Mouse (Mus musculus): ENCODE data around the gene Nell2. TPM values are rescaled to one million over a fixed set of nuclear protein-coding genes. Genes with fewer than 3 reads are reported as not detected.

Gene Nell2
- polyA plus RNA-seq, 1 experiment from 2014 or later = 21.0 TPM

DNA sequence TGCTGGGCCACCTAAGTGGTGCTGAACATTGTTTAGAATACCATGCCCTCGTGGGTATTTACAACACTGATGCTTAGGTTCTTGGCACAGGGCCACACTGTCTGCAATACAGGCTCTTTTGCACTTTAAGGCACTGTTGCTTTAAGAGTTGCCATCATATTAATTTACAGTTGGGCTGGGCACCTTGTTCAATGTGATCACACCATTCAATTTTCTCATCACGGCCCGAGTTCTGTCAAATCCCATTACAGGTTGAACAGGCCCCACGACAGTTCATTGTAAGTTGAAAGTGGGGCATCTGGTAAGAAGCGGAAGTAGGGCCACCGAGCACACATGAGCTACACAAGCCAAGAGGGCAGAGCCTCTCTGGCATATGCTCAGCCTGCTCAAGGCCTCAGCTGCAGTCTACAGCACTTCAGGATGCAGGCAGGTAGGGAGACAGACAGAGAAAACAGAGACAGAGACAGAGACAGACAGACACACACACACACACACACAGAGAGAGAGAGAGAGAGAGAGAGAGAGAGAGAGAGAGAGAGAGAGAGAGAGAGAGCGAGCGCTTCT is 421.0 kb downstream of the Nell2 start:
- Histone ChIP-seq H3K36me3 (ENCODE audit: control insufficient read depth, insufficient read depth, low read length) (no peaks in the 10 kb centered on the region), H3K4me1 (replicated peaks; ENCODE audit: control insufficient read depth, insufficient read depth, low read length) (no peaks in the 10 kb centered on the region), H3K4me3 (ENCODE audit: low read depth, low read length) (no peak overlapping the region), H3K9ac (ENCODE audit: low read length) (no peak overlapping the region), H3K27me3 (replicated peaks; ENCODE audit: control insufficient read depth, insufficient read depth, low read length) (no peaks in the 10 kb centered on the region), H3K9me3 (ENCODE audit: control insufficient read depth, low read length) (no peaks in the 10 kb centered on the region), H3K4me2 (ENCODE audit: low read length) (no peak overlapping the region), H3K27ac (ENCODE audit: low read depth) (no peak overlapping the region)
- 67% methylated on average over 8 of the region's 8 CpGs for WGBS
- DNase-seq (ENCODE audit: low spot score) (no peak), ATAC-seq (replicated peaks; ENCODE audit: low FRiP score, low TSS enrichment, low read depth) (no peak)

DNA sequence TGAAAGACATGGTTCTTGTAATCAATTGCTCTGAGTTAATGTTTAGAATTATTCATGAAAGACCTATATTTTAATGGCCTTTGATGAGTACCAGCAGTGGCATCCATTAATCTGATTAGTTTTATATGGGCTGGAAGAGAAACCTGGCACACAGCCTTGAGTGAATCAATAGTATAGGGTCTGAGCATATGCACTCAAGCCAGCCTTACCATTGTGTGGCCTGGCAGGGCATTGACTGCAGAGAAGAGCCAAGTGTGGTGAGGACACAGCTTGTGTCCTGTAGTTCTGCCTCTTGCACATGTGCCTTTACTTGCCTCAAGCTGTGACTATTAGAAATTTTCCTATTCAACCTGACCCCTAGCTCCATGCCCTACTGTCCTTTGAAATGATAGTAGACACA is 426.8 kb downstream of the Nell2 start:
- Histone ChIP-seq H3K9ac (ENCODE audit: low read length) (no peak overlapping the region), H3K27ac (ENCODE audit: low read depth) (no peak overlapping the region)
- no peak for ATAC-seq (replicated peaks; ENCODE audit: low FRiP score, low TSS enrichment, low read depth)

DNA sequence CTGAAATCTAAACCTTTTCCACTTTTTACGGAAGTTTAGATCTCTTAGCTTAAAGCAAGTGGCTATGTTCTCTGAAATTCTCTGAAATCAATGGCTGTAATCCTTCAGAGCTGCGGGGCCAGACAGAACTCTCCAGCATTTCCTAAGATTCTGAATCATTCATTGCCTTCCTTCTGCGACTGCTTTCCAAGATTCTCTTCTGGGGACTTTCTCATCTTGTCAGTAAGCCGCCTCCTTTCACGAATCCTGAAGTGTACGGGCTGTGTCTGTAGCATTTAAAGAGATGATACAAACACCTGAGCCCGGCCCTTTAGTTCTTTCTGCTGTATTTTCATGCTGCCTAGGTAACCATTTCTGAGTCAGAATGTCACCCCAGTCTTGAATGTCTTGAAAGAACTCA is 428.2 kb downstream of the Nell2 start:
- Histone ChIP-seq H3K9ac (ENCODE audit: low read length) (no peak overlapping the region), H3K27ac (ENCODE audit: low read depth) (no peak overlapping the region), H3K36me3 (ENCODE audit: control insufficient read depth, insufficient read depth, low read length) (no peaks in the 10 kb centered on the region), H3K4me1 (replicated peaks; ENCODE audit: control insufficient read depth, insufficient read depth, low read length) (no peaks in the 10 kb centered on the region), H3K27me3 (replicated peaks; ENCODE audit: control insufficient read depth, insufficient read depth, low read length) (no peaks in the 10 kb centered on the region), H3K4me2 (ENCODE audit: low read length) (no peak overlapping the region), H3K9me3 (ENCODE audit: control insufficient read depth, low read length) (no peaks in the 10 kb centered on the region), H3K4me3 (ENCODE audit: low read depth, low read length) (no peak overlapping the region)
- DNase-seq (ENCODE audit: low spot score) (no peak), ATAC-seq (replicated peaks; ENCODE audit: low FRiP score, low TSS enrichment, low read depth) (no peak)
- WGBS = 87% methylated on average over 7 of the region's 7 CpGs

More for the DNA sequence above, 426.8 kb downstream of the Nell2 start:
- Histone ChIP-seq H3K4me1 (replicated peaks; ENCODE audit: control insufficient read depth, insufficient read depth, low read length) (no peaks in the 10 kb centered on the region), H3K9me3 (ENCODE audit: control insufficient read depth, low read length) (no peaks in the 10 kb centered on the region), H3K36me3 (ENCODE audit: control insufficient read depth, insufficient read depth, low read length) (no peaks in the 10 kb centered on the region), H3K4me3 (ENCODE audit: low read depth, low read length) (no peak overlapping the region), H3K4me2 (ENCODE audit: low read length) (no peak overlapping the region), H3K27me3 (replicated peaks; ENCODE audit: control insufficient read depth, insufficient read depth, low read length) (no peaks in the 10 kb centered on the region)
- DNase-seq (ENCODE audit: low spot score) = no peak

DNA sequence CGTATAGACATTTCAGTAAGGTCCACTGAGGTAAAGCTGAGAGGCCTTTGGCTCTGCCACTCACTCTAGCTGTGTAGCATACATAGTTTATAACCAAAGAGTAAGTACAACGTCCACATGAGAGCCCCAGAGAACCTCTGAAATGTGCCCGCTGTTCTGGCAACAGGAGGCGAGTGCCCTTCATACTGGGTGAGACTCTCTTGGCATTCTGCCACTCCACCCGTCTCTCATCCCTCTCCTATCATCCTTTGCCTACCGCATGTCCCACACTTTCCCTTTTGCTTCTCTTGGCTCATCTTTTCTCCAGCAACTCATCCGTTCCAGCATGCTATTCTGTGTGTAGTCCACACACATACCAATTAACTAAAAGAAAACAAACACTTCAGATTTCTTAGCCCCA is 442.4 kb downstream of the Nell2 start:
- no peaks in the 10 kb centered on the region for H3K27me3 ChIP-seq (replicated peaks; ENCODE audit: control insufficient read depth, insufficient read depth, low read length)
- H3K9ac ChIP-seq (ENCODE audit: low read length) = no peak overlapping the region
- no peak overlapping the region for H3K27ac ChIP-seq (ENCODE audit: low read depth)
- WGBS = 78% methylated on average over 7 of the region's 7 CpGs
- ATAC-seq (replicated peaks; ENCODE audit: low FRiP score, low TSS enrichment, low read depth) (no peak), DNase-seq (ENCODE audit: low spot score) (no peak)
- no peaks in the 10 kb centered on the region for H3K36me3 ChIP-seq (ENCODE audit: control insufficient read depth, insufficient read depth, low read length)
- no peak overlapping the region for H3K4me2 ChIP-seq (ENCODE audit: low read length)
- H3K4me1 ChIP-seq (replicated peaks; ENCODE audit: control insufficient read depth, insufficient read depth, low read length) = no peaks in the 10 kb centered on the region
- no peak overlapping the region for H3K4me3 ChIP-seq (ENCODE audit: low read depth, low read length)
- no peaks in the 10 kb centered on the region for H3K9me3 ChIP-seq (ENCODE audit: control insufficient read depth, low read length)

DNA sequence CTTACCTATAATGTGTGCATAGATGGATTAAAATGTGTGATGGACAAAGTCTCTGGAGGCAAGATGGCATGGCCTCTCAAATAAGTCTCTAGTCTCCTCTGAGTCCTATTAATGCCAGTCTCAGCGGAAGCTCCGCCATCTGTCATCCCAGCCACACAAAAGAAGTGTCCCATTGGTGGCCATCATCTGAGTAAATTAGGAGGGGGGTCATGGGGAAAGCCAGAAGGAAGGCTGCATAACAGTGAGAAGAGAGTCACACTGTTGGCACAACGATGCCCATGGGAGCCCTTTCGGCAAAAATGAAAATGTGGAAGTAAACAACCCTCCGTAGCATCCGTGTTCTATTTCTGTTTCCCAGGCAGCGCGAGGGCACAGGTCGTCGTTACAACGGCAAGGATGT is 446.7 kb downstream of the Nell2 start:
- no peak for DNase-seq (ENCODE audit: low spot score)
- ATAC-seq (replicated peaks; ENCODE audit: low FRiP score, low TSS enrichment, low read depth) = no peak
- Histone ChIP-seq H3K27ac (ENCODE audit: low read depth) (no peak overlapping the region), H3K36me3 (ENCODE audit: control insufficient read depth, insufficient read depth, low read length) (no peaks in the 10 kb centered on the region), H3K9ac (ENCODE audit: low read length) (no peak overlapping the region), H3K27me3 (replicated peaks; ENCODE audit: control insufficient read depth, insufficient read depth, low read length) (no peaks in the 10 kb centered on the region), H3K4me3 (ENCODE audit: low read depth, low read length) (no peak overlapping the region), H3K9me3 (ENCODE audit: control insufficient read depth, low read length) (no peaks in the 10 kb centered on the region), H3K4me1 (replicated peaks; ENCODE audit: control insufficient read depth, insufficient read depth, low read length) (no peaks in the 10 kb centered on the region), H3K4me2 (ENCODE audit: low read length) (no peak overlapping the region)
- WGBS = 90% methylated on average over 11 of the region's 11 CpGs

DNA sequence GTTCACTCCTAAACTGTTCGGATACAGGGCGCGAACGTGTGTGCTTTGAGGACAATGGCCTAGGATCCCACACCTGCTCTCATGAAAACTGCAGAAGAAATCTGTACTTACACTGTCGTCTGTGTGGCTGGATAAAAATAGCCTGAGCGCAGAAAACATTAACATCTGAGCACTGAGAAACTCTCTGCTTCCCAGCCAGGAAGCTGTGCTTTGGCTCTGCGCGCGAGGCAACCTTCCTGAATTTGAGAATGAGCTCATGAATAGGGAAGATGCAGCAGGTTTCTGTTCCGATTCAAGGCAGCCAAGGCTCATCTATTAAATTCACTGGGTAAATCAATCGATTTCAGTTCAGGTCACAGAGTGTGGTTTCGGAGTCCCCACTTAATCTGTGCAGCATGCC is 453.0 kb downstream of the Nell2 start:
- Histone ChIP-seq H3K4me1 (replicated peaks; ENCODE audit: control insufficient read depth, insufficient read depth, low read length) (no peaks in the 10 kb centered on the region), H3K4me3 (ENCODE audit: low read depth, low read length) (no peak overlapping the region), H3K36me3 (ENCODE audit: control insufficient read depth, insufficient read depth, low read length) (no peaks in the 10 kb centered on the region), H3K9me3 (ENCODE audit: control insufficient read depth, low read length) (no peaks in the 10 kb centered on the region), H3K4me2 (ENCODE audit: low read length) (no peak overlapping the region), H3K9ac (ENCODE audit: low read length) (no peak overlapping the region), H3K27me3 (replicated peaks; ENCODE audit: control insufficient read depth, insufficient read depth, low read length) (no peaks in the 10 kb centered on the region), H3K27ac (ENCODE audit: low read depth) (no peak overlapping the region)
- WGBS = 86% methylated on average over 12 of the region's 12 CpGs
- no peak for ATAC-seq (replicated peaks; ENCODE audit: low FRiP score, low TSS enrichment, low read depth)
- no peak for DNase-seq (ENCODE audit: low spot score)

DNA sequence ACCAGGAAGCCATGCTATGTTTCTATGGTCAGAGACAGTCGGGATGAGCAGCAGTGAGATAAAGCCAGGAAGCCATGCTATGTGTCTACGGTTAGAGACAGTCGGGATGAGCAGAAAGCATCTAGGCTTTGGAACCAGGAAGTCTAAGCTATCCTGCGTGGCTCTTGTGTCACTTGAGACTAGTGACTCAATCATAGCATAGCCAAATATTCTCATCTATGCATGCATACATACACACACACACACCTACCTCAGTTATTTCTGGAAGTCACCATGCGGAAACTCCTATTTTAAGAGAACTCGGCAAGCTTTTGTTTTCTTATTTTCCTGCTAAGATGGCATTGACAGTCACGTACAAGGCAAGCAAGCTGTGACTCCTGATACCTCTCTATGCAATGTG is 457.5 kb downstream of the Nell2 start:
- Histone ChIP-seq H3K4me1 (replicated peaks; ENCODE audit: control insufficient read depth, insufficient read depth, low read length) (no peaks in the 10 kb centered on the region), H3K4me2 (ENCODE audit: low read length) (no peak overlapping the region), H3K4me3 (ENCODE audit: low read depth, low read length) (no peak overlapping the region), H3K9me3 (ENCODE audit: control insufficient read depth, low read length) (no peaks in the 10 kb centered on the region), H3K27ac (ENCODE audit: low read depth) (no peak overlapping the region), H3K9ac (ENCODE audit: low read length) (no peak overlapping the region), H3K27me3 (replicated peaks; ENCODE audit: control insufficient read depth, insufficient read depth, low read length) (no peaks in the 10 kb centered on the region), H3K36me3 (ENCODE audit: control insufficient read depth, insufficient read depth, low read length) (no peaks in the 10 kb centered on the region)
- no peak for DNase-seq (ENCODE audit: low spot score)
- WGBS = 88% methylated on average over 7 of the region's 7 CpGs
- no peak for ATAC-seq (replicated peaks; ENCODE audit: low FRiP score, low TSS enrichment, low read depth)

DNA sequence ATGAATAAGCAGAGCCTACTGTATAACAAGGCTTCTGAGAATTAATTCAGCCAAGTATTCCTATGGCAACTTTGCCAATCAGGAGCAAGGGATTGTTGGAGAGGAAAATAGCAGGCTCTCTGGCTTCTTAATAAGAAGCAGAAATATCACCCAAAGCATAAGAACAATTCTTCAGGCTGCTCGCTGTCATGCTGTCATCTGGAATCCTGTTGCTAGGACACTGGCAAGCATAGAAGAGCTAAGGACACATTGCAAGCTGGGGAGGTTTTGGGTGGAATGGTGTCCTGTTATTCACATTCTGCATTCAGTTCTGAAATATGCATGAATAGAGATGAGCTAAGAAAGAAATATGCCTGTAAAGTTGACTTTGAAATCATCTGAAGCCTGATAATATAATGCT is 459.6 kb downstream of the Nell2 start:
- 85% methylated on average over 1 of the region's 1 CpGs for WGBS
- ATAC-seq (replicated peaks; ENCODE audit: low FRiP score, low TSS enrichment, low read depth) = no peak

DNA sequence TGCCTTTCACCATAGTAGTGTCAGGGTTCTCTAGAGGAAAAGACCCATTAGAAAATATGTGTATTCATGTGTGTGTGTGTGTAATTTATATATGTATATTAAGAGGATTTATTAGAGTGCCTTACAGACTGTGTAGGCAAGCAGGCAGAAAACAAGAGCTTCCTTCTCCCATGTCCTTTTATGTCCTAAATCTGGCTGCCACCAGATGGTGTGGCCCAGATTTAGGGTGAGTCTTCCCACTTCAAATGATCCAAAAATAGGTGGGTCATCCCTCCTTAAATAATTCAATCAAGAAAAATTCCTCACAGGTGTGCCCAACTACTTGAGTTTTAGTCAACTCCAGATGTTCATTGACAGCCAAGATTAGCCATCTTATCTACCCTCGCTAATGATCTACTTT is 460.3 kb downstream of the Nell2 start:
- Histone ChIP-seq H3K4me1 (replicated peaks; ENCODE audit: control insufficient read depth, insufficient read depth, low read length) (no peaks in the 10 kb centered on the region), H3K36me3 (ENCODE audit: control insufficient read depth, insufficient read depth, low read length) (no peaks in the 10 kb centered on the region), H3K4me2 (ENCODE audit: low read length) (no peak overlapping the region), H3K4me3 (ENCODE audit: low read depth, low read length) (no peak overlapping the region), H3K27me3 (replicated peaks; ENCODE audit: control insufficient read depth, insufficient read depth, low read length) (no peaks in the 10 kb centered on the region), H3K27ac (ENCODE audit: low read depth) (no peak overlapping the region), H3K9ac (ENCODE audit: low read length) (no peak overlapping the region), H3K9me3 (ENCODE audit: control insufficient read depth, low read length) (no peaks in the 10 kb centered on the region)
- WGBS = 94% methylated on average over 1 of the region's 1 CpGs
- DNase-seq (ENCODE audit: low spot score) = no peak
- ATAC-seq (replicated peaks; ENCODE audit: low FRiP score, low TSS enrichment, low read depth) = no peak

More for the DNA sequence above, 459.6 kb downstream of the Nell2 start:
- Histone ChIP-seq H3K9ac (ENCODE audit: low read length) (no peak overlapping the region), H3K4me3 (ENCODE audit: low read depth, low read length) (no peak overlapping the region), H3K4me1 (replicated peaks; ENCODE audit: control insufficient read depth, insufficient read depth, low read length) (no peaks in the 10 kb centered on the region), H3K9me3 (ENCODE audit: control insufficient read depth, low read length) (no peaks in the 10 kb centered on the region), H3K4me2 (ENCODE audit: low read length) (no peak overlapping the region), H3K27me3 (replicated peaks; ENCODE audit: control insufficient read depth, insufficient read depth, low read length) (no peaks in the 10 kb centered on the region), H3K36me3 (ENCODE audit: control insufficient read depth, insufficient read depth, low read length) (no peaks in the 10 kb centered on the region), H3K27ac (ENCODE audit: low read depth) (no peak overlapping the region)
- no peak for DNase-seq (ENCODE audit: low spot score)
